Mouse (Mus musculus) hindbrain, embryonic 14.5 days (tissue): Measurements from ENCODE around the gene Flt3. TPM values are rescaled to one million over a fixed set of nuclear protein-coding genes. Genes with fewer than 3 reads are reported as not detected.
A peak's percentile ranks its signal among the peaks of the same experiment; 100 is the strongest.

ENCODE experiments used
- ATAC-seq: fragments of 200-750 bp; cut with Nextera tagmentation; 2 replicates; pipeline ENCODE4 v1.8.0; 2017; ENCODE audit warnings: moderate number of reproducible peaks, mild to moderate bottlenecking, moderate TSS enrichment, moderate library complexity; ENCODE audit not compliant: low FRiP score
- DNase-seq: peaks from one replicate; pipeline ENCODE4 v3.0.0-alpha.2; 2015; ENCODE audit warnings: low spot score
- H3K27ac ChIP-seq: fragments of 300-500 bp; sonication (generic); 2 replicates; pipeline ENCODE4 v1.5.1; 2014; ENCODE audit warnings: mild to moderate bottlenecking, moderate library complexity
- H3K27me3 ChIP-seq: fragments of 300-500 bp; sonication (generic); 2 replicates; pipeline ENCODE4 v1.6.1; 2014; ENCODE audit warnings: mild to moderate bottlenecking, low read length, mixed read lengths; ENCODE audit not compliant: control insufficient read depth, insufficient read depth
- H3K36me3 ChIP-seq: fragments of 300-500 bp; sonication (generic); replicated peaks from 2 replicates; pipeline ENCODE4 v1.6.1; 2014; ENCODE audit not compliant: control insufficient read depth, insufficient read depth
- H3K4me1 ChIP-seq: fragments of 300-500 bp; sonication (generic); replicated peaks from 2 replicates; pipeline ENCODE4 v1.6.1; 2014; ENCODE audit warnings: antibody characterized with exemption, low read length, mixed read lengths; ENCODE audit not compliant: control insufficient read depth, insufficient read depth
- H3K4me2 ChIP-seq: fragments of 300-500 bp; sonication (generic); replicated peaks from 2 replicates; pipeline ENCODE4 v1.6.1; 2014; ENCODE audit warnings: mild to moderate bottlenecking, moderate library complexity
- H3K4me3 ChIP-seq: fragments of 300-500 bp; sonication (generic); replicated peaks from 2 replicates; pipeline ENCODE4 v1.5.1; 2014; ENCODE audit warnings: mild to moderate bottlenecking, low read length
- H3K9ac ChIP-seq: fragments of 300-500 bp; sonication (generic); 2 replicates; pipeline ENCODE4 v1.6.1; 2014
- H3K9me3 ChIP-seq: fragments of 300-500 bp; sonication (generic); 2 replicates; pipeline ENCODE4 v1.6.1; 2016; ENCODE audit warnings: low read length; ENCODE audit not compliant: control insufficient read depth
- WGBS: fragments of 180-500 bp; shearing (Covaris S2); extraction: QIAGEN DNeasy Blood & Tissue Kit; methylation state at CpG from one replicate; pipeline ENCODE4 v1.1.7; 2014; 5-methylcytosine and 5-hydroxymethylcytosine counted together
- polyA plus RNA-seq: library from polyadenylated mRNA; unstranded; fragments of >200 nt; fragmentation: Nextera tagmentation; extraction: Ambion mirVana; gene quantifications from 2 replicates; pipeline ENCODE4 v1.2.1, GENCODE M21; 2014

Gene Flt3
- polyA plus RNA-seq = 0.95 and 1.1 TPM in 2 replicates

GRCm38 (mm10) chr5:147399843-147400504, at the start of gene Flt3:
Gene Flt3, minus strand, starts transcription at chr5:147400489.
- ATAC-seq (peak; percentile 66; the same call in 1 of the 2 replicates), DNase-seq (peak; percentile 51)
- peaks cover 2% of the 10 kb centered on the region; the same call in 1 of the 2 replicates for H3K9me3 ChIP-seq
- H3K36me3 ChIP-seq = no peaks in the 10 kb centered on the region
- WGBS = under 1% methylated on average over 56 of the region's 56 CpGs
- peak within 1 kb of the TSS; percentile 68 for H3K9ac ChIP-seq
- H3K27me3 ChIP-seq = peaks cover 46% of the 10 kb centered on the region
- no peak within 1 kb of the TSS for H3K27ac ChIP-seq
- H3K4me3 ChIP-seq = peak within 1 kb of the TSS; percentile 55
- H3K4me2 ChIP-seq = peak within 1 kb of the TSS; percentile 98
- no peaks in the 10 kb centered on the region; the same call in 1 of the 2 replicates for H3K4me1 ChIP-seq

- 70% methylated on average over 4 of the region's 4 CpGs for WGBS
- Histone ChIP-seq H3K4me3 (no peak overlapping the region), H3K27me3 (no peaks in the 10 kb centered on the region), H3K9me3 (no peaks in the 10 kb centered on the region), H3K27ac (no peak overlapping the region), H3K9ac (no peak overlapping the region), H3K4me2 (no peak overlapping the region), H3K4me1 (peaks cover 11% of the 10 kb centered on the region; the same call in 1 of the 2 replicates), H3K36me3 (peaks cover 23% of the 10 kb centered on the region)
- no peak for DNase-seq
- ATAC-seq = no peak
Measured at GRCm38 (mm10) chr5:147448933-147449332, 48.6 kb upstream of the Flt3 start.

GRCm38 (mm10) chr5:147448526-147448925, 48.2 kb upstream of the Flt3 start:
- DNase-seq (no peak), ATAC-seq (no peak)
- H3K27me3 ChIP-seq = no peaks in the 10 kb centered on the region
- 44% methylated on average over 4 of the region's 4 CpGs for WGBS
- no peak overlapping the region for H3K4me2 ChIP-seq
- H3K9me3 ChIP-seq = no peaks in the 10 kb centered on the region
- H3K36me3 ChIP-seq = peaks cover 20% of the 10 kb centered on the region
- no peak overlapping the region for H3K27ac ChIP-seq
- no peak overlapping the region for H3K9ac ChIP-seq
- no peak overlapping the region for H3K4me3 ChIP-seq
- H3K4me1 ChIP-seq = peaks cover 11% of the 10 kb centered on the region; the same call in 1 of the 2 replicates

- Histone ChIP-seq H3K9me3 (no peaks in the 10 kb centered on the region), H3K9ac (no peak overlapping the region), H3K4me3 (no peak overlapping the region), H3K4me2 (no peak overlapping the region), H3K27ac (no peak overlapping the region), H3K4me1 (peaks cover 11% of the 10 kb centered on the region; the same call in 1 of the 2 replicates), H3K36me3 (no peaks in the 10 kb centered on the region), H3K27me3 (no peaks in the 10 kb centered on the region)
- no peak for DNase-seq
- ATAC-seq = no peak
- 86% methylated on average over 4 of the region's 4 CpGs for WGBS
Measured at GRCm38 (mm10) chr5:147445252-147445651, 45.0 kb upstream of the Flt3 start.

- 96% methylated on average over 2 of the region's 2 CpGs for WGBS
- no peak for ATAC-seq
Measured at GRCm38 (mm10) chr5:147444757-147445156, 44.5 kb upstream of the Flt3 start.

GRCm38 (mm10) chr5:147444298-147444697, 44.0 kb upstream of the Flt3 start:
- Histone ChIP-seq H3K4me2 (no peak overlapping the region), H3K9me3 (no peaks in the 10 kb centered on the region), H3K27me3 (no peaks in the 10 kb centered on the region), H3K27ac (no peak overlapping the region), H3K4me1 (peaks cover 11% of the 10 kb centered on the region; the same call in 1 of the 2 replicates), H3K4me3 (no peak overlapping the region), H3K36me3 (no peaks in the 10 kb centered on the region), H3K9ac (no peak overlapping the region)
- ATAC-seq = no peak
- 91% methylated on average over 6 of the region's 6 CpGs for WGBS
- DNase-seq = no peak

More at GRCm38 (mm10) chr5:147444757-147445156, 44.5 kb upstream of the Flt3 start:
- H3K27me3 ChIP-seq = no peaks in the 10 kb centered on the region
- no peak overlapping the region for H3K4me3 ChIP-seq
- peaks cover 11% of the 10 kb centered on the region; the same call in 1 of the 2 replicates for H3K4me1 ChIP-seq
- no peak overlapping the region for H3K9ac ChIP-seq
- no peaks in the 10 kb centered on the region for H3K36me3 ChIP-seq
- H3K4me2 ChIP-seq = no peak overlapping the region
- no peaks in the 10 kb centered on the region for H3K9me3 ChIP-seq
- no peak for DNase-seq
- no peak overlapping the region for H3K27ac ChIP-seq

- DNase-seq = no peak
Measured at GRCm38 (mm10) chr5:147442741-147443140, 42.5 kb upstream of the Flt3 start.

GRCm38 (mm10) chr5:147441979-147442378, 41.7 kb upstream of the Flt3 start:
- no peak for ATAC-seq
- Histone ChIP-seq H3K4me1 (no peaks in the 10 kb centered on the region; the same call in 1 of the 2 replicates), H3K27me3 (no peaks in the 10 kb centered on the region), H3K9me3 (no peaks in the 10 kb centered on the region), H3K27ac (no peak overlapping the region), H3K4me3 (no peak overlapping the region), H3K9ac (no peak overlapping the region), H3K4me2 (no peak overlapping the region), H3K36me3 (no peaks in the 10 kb centered on the region)
- 83% methylated on average over 1 of the region's 1 CpGs for WGBS
- DNase-seq = no peak

More at GRCm38 (mm10) chr5:147442741-147443140, 42.5 kb upstream of the Flt3 start:
- no peak overlapping the region for H3K27ac ChIP-seq
- H3K4me3 ChIP-seq = no peak overlapping the region
- no peaks in the 10 kb centered on the region; the same call in 1 of the 2 replicates for H3K4me1 ChIP-seq
- WGBS = 86% methylated on average over 4 of the region's 4 CpGs
- H3K9ac ChIP-seq = no peak overlapping the region
- no peak overlapping the region for H3K4me2 ChIP-seq
- H3K36me3 ChIP-seq = no peaks in the 10 kb centered on the region
- no peak for ATAC-seq
- no peaks in the 10 kb centered on the region for H3K27me3 ChIP-seq
- H3K9me3 ChIP-seq = no peaks in the 10 kb centered on the region

GRCm38 (mm10) chr5:147440996-147441507, 40.8 kb upstream of the Flt3 start:
- WGBS = 87% methylated on average over 3 of the region's 3 CpGs
- Histone ChIP-seq H3K4me1 (no peaks in the 10 kb centered on the region; the same call in 1 of the 2 replicates), H3K4me3 (no peak overlapping the region), H3K36me3 (no peaks in the 10 kb centered on the region), H3K9ac (no peak overlapping the region), H3K27ac (no peak overlapping the region), H3K4me2 (no peak overlapping the region), H3K9me3 (no peaks in the 10 kb centered on the region), H3K27me3 (no peaks in the 10 kb centered on the region)
- ATAC-seq = no peak
- no peak for DNase-seq
